Mouse (Mus musculus): ENCODE measurements around the gene Srpk2.

GRCm38 (mm10) chr5:23638023-23638422 is 46.4 kb downstream of the Srpk2 start:
- TF ChIP-seq POLR2A (IDR thresholded peaks at IDR 0.05; ENCODE audit: low read depth, low read length) (no peak), CTCF (IDR thresholded peaks at IDR 0.05; ENCODE audit: borderline replicate concordance, insufficient read depth, low read length) (no peak)

Data from embryonic fibroblast, embryonic 13.5 days (primary cell).